Mouse (Mus musculus): Measurements from ENCODE around the gene Cd200r1. TPM values are rescaled to one million over a fixed set of nuclear protein-coding genes. Genes with fewer than 3 reads are reported as not detected.

Cd200r1 gene
- total RNA-seq, 4 experiments from 2014 or later = 0.67 to 1.0 (median 0.91) TPM

Other genes with a start within 250 kb of the Cd200r1 start
- 10 to 100 TPM; 13.9 to 16.8 (median 15.3) TPM for gene Boc, start 206.8 kb upstream of the Cd200r1 start, total RNA-seq (2022)
- 1 to 10 TPM; 3.7 to 6.0 (median 5.4) TPM for gene Nepro, start 41.4 kb upstream of the Cd200r1 start, total RNA-seq (2022)
- 10 to 100 TPM; 21.0 to 26.3 (median 23.4) TPM for gene Gtpbp8, start 19.4 kb upstream of the Cd200r1 start, total RNA-seq (2022)
- gene Cd200r4, start 46.0 kb downstream of the Cd200r1 start, total RNA-seq (2022) = under 1 TPM in 3 of 4 experiments, not detected in 1; 0.25 to 0.91 (median 0.40) TPM
- not detected for gene Cd200r2, start 101.4 kb downstream of the Cd200r1 start, total RNA-seq (2022)
- gene Cd200r3, start 177.9 kb downstream of the Cd200r1 start, total RNA-seq (2022) = not detected